Mouse (Mus musculus): Measurements from ENCODE around the gene Cdc42ep1. TPM values are rescaled to one million over a fixed set of nuclear protein-coding genes. Genes with fewer than 3 reads are reported as not detected.
A peak's percentile ranks its signal among the peaks of the same experiment; 100 is the strongest.

The Cdc42ep1 gene
- polyA plus RNA-seq, 1 experiment, result 29.6 TPM

DNA sequence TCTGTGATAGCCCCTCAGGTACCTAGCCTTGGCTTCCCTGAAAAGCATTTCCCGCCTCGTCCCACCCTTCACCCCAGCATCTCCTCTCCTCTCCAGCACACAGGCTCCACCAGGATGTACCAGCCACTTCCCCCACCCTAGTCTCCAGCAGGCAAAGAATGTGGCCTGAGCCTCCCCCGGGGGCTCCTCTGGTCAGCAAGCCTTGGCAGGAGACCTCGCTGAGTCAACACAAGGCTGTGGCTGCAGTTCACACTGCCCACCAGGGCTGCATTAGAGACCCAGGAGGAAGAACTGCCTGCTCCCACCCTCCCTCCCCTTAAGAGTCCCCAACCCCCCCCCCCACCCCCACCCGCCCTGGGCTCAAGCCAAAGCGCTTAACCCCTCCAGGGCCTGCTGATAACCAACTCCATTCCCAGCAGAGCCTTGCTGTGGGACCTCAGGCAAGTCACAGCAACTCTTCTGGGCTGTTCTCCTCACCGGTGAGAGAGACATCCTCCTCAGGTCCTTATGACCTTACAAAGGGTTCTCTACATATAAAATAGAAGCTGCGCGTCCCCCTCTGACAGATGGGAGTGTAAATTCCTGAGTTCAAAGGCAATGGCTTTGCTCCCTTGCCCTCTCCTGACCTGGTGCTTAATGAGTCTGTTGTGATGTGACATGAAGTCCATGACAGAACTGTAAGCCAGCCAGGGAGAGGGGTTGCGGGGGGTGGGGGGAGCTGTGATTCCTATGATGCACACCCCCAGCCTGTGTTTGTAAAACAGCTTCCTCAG, 8.0 kb upstream of the Cdc42ep1 start:
- DNase-seq (ENCODE audit: low read depth in 1 of 2, low spot score in 2 of 2), result no peak
- Histone ChIP-seq H3K36me3 (ENCODE audit: control insufficient read depth, insufficient read depth, low read length) (no peaks in the 10 kb centered on the region), H3K27ac (ENCODE audit: insufficient read depth, low read length) (peak overlapping the region; percentile 5; the same call in 1 of the 2 replicates), H3K4me1 (ENCODE audit: control insufficient read depth, insufficient read depth, insufficient read length) (peaks cover 7% of the 10 kb centered on the region; the same call in 1 of the 2 replicates), H3K27me3 (ENCODE audit: control insufficient read depth, insufficient read depth, low read length) (no peaks in the 10 kb centered on the region), H3K4me3 (ENCODE audit: extremely low read depth, insufficient read depth, insufficient read length) (no peak overlapping the region)
- no peak for TF ChIP-seq POLR2A (IDR thresholded peaks at IDR 0.05; ENCODE audit: low read depth, low read length)
- no peak for TF ChIP-seq CTCF (IDR thresholded peaks at IDR 0.05; ENCODE audit: extremely low read depth, insufficient read depth, insufficient read length, insufficient replicate concordance)
- 75% methylated on average over 10 of the region's 10 CpGs for WGBS

DNA sequence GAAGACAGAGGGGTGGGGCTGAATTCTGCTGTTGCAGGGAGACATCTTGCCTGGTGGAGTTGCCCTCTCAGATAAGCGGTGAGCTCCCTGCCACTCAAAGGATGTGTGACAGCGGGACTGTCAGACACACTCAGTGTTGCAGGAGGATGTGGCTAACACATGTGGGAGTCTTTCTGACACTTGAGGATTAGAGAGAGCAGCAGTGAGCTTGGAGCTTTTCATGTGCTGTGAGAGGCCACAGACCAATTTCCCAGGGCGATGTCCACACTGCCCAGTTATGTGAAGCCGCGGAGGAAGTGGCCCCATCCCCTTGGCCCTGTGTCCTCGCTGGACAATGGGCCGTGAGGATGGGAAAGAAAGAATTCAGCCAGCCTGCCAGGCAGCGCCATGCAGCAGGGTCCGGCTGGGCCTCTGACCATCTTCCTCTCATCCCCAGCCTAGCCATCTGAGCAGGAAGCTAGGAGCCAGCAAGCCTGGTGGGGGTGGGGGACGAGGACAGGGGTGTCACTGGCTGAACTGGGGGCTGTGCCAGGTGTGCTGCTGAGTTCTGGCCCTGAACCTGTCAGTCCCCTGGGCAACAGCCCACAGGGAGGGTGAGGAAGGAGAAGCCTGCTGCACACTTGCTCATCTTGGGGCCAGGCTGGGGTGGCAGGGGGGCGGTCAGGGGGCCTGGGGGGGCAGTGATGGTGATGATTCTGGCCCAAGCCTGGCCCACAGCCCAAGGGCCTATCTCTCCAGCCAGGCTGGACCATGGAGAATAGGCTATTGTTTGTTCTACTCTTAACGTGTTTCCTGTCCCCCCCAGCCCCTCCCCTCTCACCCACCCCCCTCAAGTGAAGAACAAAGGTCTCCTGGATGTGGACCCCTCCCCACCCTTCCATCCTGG, 7.0 kb upstream of the Cdc42ep1 start:
- WGBS, result 32% methylated on average over 11 of the region's 12 CpGs
- H3K36me3 ChIP-seq (ENCODE audit: control insufficient read depth, insufficient read depth, low read length), result no peaks in the 10 kb centered on the region
- TF ChIP-seq POLR2A (IDR thresholded peaks at IDR 0.05; ENCODE audit: low read depth, low read length) (no peak), CTCF (IDR thresholded peaks at IDR 0.05; ENCODE audit: extremely low read depth, insufficient read depth, insufficient read length, insufficient replicate concordance) (no peak)
- peak overlapping the region; percentile 60 for H3K27ac ChIP-seq (ENCODE audit: insufficient read depth, low read length)
- H3K4me1 ChIP-seq (ENCODE audit: control insufficient read depth, insufficient read depth, insufficient read length), result peaks cover 7% of the 10 kb centered on the region; the same call in 1 of the 2 replicates
- no peak overlapping the region for H3K4me3 ChIP-seq (ENCODE audit: extremely low read depth, insufficient read depth, insufficient read length)
- H3K27me3 ChIP-seq (ENCODE audit: control insufficient read depth, insufficient read depth, low read length), result no peaks in the 10 kb centered on the region
- DNase-seq (ENCODE audit: low read depth in 1 of 2, low spot score in 2 of 2), result peak in 1 of 2 experiments; percentile 22

DNA sequence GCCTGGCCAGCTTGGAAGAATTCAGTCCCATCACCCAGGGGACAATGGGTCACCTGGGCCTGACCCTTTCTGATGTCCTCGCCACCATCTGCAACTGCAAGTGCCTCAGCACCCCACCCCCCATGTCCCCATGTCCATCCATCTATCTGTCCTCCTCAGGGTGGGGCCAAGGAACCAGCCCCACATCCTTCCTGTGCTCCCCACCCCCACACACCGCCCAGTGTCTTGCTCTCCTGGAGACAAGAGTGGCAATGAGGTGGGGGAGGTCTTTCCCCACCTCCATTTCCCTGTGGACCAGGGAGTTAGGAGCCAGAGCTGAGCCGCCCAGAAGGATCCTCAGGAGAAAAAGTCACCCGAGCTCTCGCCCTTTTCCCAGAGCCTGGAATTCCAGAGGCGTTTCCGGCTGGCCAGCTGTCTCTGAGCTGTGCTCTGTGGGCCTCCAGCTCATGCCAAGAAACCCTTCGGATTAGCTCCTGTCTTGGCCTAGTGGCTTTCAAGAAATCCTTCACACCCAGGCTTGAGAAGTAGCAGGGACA, 6.3 kb upstream of the Cdc42ep1 start:
- 77% methylated on average over 8 of the region's 8 CpGs for WGBS
- Histone ChIP-seq H3K27ac (ENCODE audit: insufficient read depth, low read length) (peak overlapping the region; percentile 10; the same call in 1 of the 2 replicates), H3K4me3 (ENCODE audit: extremely low read depth, insufficient read depth, insufficient read length) (no peak overlapping the region), H3K36me3 (ENCODE audit: control insufficient read depth, insufficient read depth, low read length) (no peaks in the 10 kb centered on the region), H3K4me1 (ENCODE audit: control insufficient read depth, insufficient read depth, insufficient read length) (peaks cover 7% of the 10 kb centered on the region; the same call in 1 of the 2 replicates), H3K27me3 (ENCODE audit: control insufficient read depth, insufficient read depth, low read length) (peaks cover 1% of the 10 kb centered on the region; the same call in 1 of the 2 replicates)
- TF ChIP-seq CTCF (IDR thresholded peaks at IDR 0.05; ENCODE audit: extremely low read depth, insufficient read depth, insufficient read length, insufficient replicate concordance), result no peak
- TF ChIP-seq POLR2A (IDR thresholded peaks at IDR 0.05; ENCODE audit: low read depth, low read length), result no peak
- no peak for DNase-seq (ENCODE audit: low read depth in 1 of 2, low spot score in 2 of 2)

DNA sequence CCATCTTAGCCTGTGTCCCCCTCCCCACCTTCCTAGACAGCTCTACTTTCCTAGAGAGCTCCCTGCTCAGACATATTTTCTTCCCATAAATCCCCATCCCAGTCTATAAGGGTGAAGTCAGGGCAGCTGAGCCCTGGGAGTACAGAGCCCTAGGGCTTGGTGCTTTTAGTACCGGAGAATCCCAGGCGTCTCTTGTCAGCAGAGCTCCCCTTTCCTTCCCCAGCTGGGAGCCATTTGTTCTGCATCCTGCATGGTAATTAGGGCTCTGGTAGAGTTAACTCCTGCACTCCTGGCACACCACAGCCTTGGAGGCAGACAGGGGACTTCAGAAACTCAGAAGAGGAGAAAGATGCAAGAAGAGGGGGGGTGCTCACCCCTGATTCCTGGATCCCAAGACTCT, 2.7 kb upstream of the Cdc42ep1 start:
- H3K27ac ChIP-seq (ENCODE audit: insufficient read depth, low read length), result no peak overlapping the region

DNA sequence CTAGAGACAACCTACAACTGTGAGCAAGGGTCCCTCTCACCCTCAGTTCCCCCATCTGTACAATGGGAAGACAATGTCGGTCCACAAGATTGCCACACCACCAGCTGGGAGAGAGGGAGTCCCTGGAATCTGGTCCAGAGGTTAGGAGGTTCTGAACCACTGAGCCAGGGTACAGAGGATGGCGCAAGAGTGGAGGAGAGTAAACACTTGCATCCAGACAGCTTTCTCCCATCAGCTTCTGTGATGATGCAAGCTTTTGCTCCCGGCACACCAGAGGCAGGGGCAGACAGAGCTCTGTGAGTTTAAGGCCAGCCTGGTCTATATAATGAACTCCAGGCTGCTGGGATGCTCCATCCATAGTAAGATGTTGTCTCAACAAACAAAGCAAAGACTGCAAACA, 2.2 kb upstream of the Cdc42ep1 start:
- Histone ChIP-seq H3K27me3 (ENCODE audit: control insufficient read depth, insufficient read depth, low read length) (peaks cover 19% of the 10 kb centered on the region), H3K4me3 (ENCODE audit: extremely low read depth, insufficient read depth, insufficient read length) (no peak overlapping the region), H3K27ac (ENCODE audit: insufficient read depth, low read length) (no peak overlapping the region), H3K36me3 (ENCODE audit: control insufficient read depth, insufficient read depth, low read length) (no peaks in the 10 kb centered on the region), H3K4me1 (ENCODE audit: control insufficient read depth, insufficient read depth, insufficient read length) (peaks cover 15% of the 10 kb centered on the region)
- 75% methylated on average over 3 of the region's 3 CpGs for WGBS
- no peak for DNase-seq (ENCODE audit: low read depth in 1 of 2, low spot score in 2 of 2)
- TF ChIP-seq POLR2A (IDR thresholded peaks at IDR 0.05; ENCODE audit: low read depth, low read length) (no peak), CTCF (IDR thresholded peaks at IDR 0.05; ENCODE audit: extremely low read depth, insufficient read depth, insufficient read length, insufficient replicate concordance) (no peak)

More for the DNA sequence above, 2.7 kb upstream of the Cdc42ep1 start:
- WGBS, result 58% methylated on average over 2 of the region's 2 CpGs
- Histone ChIP-seq H3K4me3 (ENCODE audit: extremely low read depth, insufficient read depth, insufficient read length) (no peak overlapping the region), H3K27me3 (ENCODE audit: control insufficient read depth, insufficient read depth, low read length) (peaks cover 19% of the 10 kb centered on the region), H3K4me1 (ENCODE audit: control insufficient read depth, insufficient read depth, insufficient read length) (peaks cover 15% of the 10 kb centered on the region), H3K36me3 (ENCODE audit: control insufficient read depth, insufficient read depth, low read length) (no peaks in the 10 kb centered on the region)
- no peak for DNase-seq (ENCODE audit: low read depth in 1 of 2, low spot score in 2 of 2)
- TF ChIP-seq CTCF (IDR thresholded peaks at IDR 0.05; ENCODE audit: extremely low read depth, insufficient read depth, insufficient read length, insufficient replicate concordance) (no peak), POLR2A (IDR thresholded peaks at IDR 0.05; ENCODE audit: low read depth, low read length) (no peak)

DNA sequence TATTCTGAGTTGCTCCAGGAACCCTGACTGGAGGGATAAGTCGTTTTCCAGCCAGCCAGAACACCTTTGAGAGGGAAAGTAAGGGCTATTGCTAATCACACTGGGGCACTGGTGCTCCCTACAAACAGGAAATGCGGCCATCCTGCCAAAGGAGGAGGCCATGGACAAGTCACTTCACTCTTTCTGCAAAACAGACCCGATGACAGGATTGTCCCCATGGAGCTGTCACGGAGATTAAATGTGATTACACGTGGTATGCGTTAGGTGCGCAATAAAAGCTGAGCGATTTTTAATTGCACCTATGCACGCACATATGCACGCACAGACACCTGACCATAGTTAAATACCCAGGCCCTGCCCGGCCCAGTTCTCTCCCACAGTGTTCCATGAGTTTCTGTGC, 1.7 kb upstream of the Cdc42ep1 start:
- Histone ChIP-seq H3K4me1 (ENCODE audit: control insufficient read depth, insufficient read depth, insufficient read length) (peaks cover 11% of the 10 kb centered on the region), H3K27ac (ENCODE audit: insufficient read depth, low read length) (no peak overlapping the region), H3K4me3 (ENCODE audit: extremely low read depth, insufficient read depth, insufficient read length) (no peak overlapping the region), H3K36me3 (ENCODE audit: control insufficient read depth, insufficient read depth, low read length) (no peaks in the 10 kb centered on the region), H3K27me3 (ENCODE audit: control insufficient read depth, insufficient read depth, low read length) (peaks cover 19% of the 10 kb centered on the region)
- WGBS, result 83% methylated on average over 11 of the region's 11 CpGs
- no peak for DNase-seq (ENCODE audit: low read depth in 1 of 2, low spot score in 2 of 2)
- TF ChIP-seq POLR2A (IDR thresholded peaks at IDR 0.05; ENCODE audit: low read depth, low read length), result no peak
- TF ChIP-seq CTCF (IDR thresholded peaks at IDR 0.05; ENCODE audit: extremely low read depth, insufficient read depth, insufficient read length, insufficient replicate concordance), result no peak
